Mouse (Mus musculus) spleen, postnatal 4 days (tissue): ENCODE measurements at regions not wholly inside any gene's neighbourhood (a gene's known extent, or its start where the extent isn't known, plus 50 kb on each side); places are given as distances from the start of the nearest gene placed in this dataset.
"Not testable (repeated sequence)": the region's sequence is repeated elsewhere in the genome, so short reads cannot be mapped to it uniquely, and the experiment has no call there.

ENCODE experiments used
- DNase-seq, 2 experiments: peaks; one replicate each; pipeline ENCODE4 v3.0.0; 2022; ENCODE audit warnings: low spot score in 2 of 2

DNA sequence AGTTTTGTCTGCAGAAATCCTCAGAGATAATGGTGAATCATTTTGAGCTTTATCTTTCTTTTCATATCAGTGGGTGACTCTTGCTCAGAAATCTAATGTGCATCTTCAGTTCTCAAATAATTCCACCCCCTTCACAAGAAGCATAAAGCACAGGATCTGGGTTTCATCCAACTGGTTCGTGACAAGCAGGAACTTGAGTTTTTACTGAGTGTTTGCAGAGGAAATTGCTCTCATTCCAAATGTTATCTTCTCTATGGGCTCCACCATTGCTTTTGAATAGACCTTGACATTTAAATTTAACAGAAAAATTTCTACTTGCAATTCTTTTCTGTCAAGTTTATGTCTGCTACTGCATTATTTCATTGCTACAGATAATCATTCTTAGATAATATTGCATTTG is 443.1 kb downstream of the Arl4a start:
- no peak for DNase-seq

DNA sequence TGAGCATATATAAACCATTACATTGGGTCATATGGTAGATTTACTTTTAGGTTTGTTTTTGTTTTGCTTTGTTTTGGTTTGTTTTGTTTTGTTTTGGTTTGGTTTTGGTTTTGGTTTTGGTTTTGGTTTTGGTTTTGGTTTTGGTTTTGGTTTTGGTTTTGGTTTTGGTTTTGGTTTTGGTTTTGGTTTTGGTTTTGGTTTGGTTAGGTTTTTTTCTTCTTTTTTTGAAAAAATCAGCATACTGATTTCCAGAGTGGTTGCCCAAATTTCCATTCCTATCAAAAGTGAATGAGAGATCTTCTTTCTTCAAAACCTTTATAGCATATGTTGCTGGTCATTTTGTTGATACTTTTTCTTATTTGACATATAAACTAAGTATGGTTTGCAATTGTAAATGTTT is 444.0 kb downstream of the Arl4a start:
- DNase-seq = not testable (repeated sequence)

DNA sequence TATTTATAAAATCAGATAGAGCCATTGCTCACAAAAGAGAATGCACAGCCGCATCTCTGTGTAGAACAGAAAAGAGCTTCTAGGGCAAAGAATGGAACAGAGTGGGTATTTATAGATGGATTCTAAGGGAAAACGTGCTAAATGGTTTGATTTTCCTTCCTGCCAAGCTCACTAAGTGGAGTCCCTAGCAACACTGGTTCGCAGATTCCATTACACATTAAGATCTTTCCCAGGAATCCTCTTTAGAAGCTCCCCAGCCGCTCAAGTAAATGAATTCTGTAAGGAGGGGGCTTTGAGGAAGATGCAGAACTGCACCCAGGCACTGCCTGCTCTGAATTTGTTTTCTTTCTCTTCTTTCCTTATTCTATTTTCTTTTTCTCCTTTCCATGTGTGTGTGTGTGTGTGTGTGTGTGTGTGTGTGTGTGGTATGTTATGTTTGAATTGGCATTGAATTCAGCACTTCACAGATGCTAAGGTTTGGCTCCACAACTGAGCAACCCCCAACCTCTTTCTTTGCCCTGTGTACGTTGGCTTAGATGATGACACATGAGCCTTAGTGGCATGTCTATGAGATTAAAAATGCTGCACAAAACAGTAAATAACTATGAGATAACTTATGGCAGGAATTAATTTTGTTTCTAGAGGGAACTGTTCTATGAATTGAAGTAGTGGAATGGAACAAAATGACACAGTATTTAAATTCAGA is 450.5 kb downstream of the Arl4a start:
- DNase-seq = no peak

DNA sequence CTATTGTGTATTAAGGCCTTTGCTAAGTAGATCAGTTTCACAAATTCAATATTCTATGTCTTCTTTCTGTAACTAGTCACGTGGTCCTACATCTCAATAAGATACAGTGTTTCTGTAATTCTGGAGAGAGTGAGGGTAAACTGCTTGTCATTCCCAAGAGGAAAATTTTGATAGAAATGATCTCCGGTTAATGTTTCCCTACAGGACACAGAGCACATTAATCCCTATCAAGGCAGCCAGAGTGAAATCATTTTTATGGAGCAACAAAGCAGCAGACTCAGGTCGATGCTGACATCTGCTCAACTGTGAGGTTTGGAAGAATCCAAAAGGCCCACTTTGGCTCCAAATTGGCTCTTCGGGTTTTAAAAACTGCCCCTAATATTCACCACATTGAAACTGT is 451.7 kb downstream of the Arl4a start:
- DNase-seq = no peak

DNA sequence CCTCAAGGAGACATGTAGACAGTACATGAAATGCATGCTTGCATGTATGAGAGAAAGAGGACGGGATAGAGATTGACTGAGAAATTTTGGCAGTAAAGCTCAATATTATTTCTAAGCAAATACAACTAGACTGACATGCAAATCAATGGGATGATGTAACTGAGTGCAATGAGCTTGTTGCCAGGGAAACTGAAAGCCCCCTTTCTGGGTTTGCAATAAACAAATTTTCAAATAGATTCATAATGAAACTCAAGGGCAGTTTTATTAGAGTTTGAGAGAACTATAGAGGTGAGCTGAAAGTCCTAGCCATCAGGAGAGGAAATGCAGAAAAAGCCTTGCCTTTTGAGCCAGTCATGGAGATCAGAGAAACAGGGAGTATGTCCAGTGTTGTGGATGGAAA is 460.2 kb downstream of the Arl4a start:
- DNase-seq = no peak

DNA sequence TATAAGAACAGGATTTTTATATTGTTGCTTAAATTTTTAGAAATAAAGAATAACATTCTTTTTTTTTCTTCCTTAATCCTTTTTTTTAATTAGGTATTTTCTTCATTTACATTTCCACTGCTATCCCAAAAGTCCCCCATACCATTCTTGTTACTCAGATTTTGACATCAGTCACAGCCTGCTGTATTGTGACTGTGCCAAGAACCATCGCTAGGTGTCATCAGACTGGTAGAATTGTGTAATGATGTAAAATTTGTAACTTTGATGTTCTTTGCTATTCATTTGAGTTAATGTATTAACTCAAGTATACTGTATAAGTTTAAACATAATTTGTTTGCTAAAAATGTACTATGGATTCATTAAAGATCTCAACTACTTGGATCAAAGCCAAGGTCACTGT is 465.0 kb downstream of the Arl4a start:
- DNase-seq = no peak

DNA sequence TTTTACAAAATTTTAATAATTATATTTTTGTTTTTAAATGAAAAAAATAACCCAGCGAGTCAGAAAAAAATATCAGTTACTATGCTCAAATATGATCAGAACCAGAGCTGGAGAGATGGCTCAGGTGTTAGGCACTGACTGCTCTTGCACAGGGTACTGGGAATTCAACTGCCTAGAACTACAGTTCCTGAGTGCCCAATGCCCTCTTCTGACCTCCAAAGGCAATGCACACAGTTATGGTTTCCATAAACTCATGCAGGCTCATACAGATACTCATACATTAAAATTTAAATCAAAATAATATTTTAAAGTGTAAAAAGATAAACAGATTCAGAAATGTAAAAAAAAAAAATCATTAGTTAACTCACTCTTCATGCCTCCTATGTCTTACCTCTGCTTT is 465.7 kb downstream of the Arl4a start:
- DNase-seq = no peak

DNA sequence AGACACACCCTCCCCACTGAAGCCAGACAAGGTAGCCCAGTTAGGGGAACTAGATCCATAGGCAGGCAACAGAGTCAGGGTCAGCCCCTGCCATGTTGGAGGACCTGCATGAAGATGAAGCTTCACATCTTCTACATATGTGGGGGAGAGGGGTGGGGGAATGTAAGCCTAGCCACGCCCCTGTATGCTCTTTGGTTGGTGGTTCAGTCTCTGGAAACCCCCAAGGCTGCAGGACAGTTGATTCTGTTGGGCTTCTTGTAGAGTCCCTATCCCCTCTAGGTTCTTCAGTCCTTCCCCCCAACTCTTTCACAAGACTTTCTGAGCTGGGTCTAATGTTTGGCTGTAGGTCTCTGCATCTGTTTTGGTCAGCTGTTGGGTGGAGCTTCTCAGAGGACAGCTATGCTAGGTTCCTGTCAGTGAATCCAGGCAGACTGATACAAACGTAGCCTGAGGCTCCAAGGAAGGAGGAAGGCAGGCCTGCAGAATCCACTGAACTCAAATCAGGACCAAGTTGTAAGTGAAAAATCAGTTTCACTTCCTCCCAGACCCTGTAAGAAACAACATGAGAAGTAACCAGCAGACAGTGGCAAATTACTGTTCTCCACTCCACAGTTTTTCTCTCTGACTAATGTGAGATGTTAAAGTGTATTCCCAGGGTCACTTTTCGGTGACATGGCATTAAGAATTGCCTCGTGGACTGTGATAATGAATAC is 476.9 kb downstream of the Arl4a start:
- DNase-seq = no peak

DNA sequence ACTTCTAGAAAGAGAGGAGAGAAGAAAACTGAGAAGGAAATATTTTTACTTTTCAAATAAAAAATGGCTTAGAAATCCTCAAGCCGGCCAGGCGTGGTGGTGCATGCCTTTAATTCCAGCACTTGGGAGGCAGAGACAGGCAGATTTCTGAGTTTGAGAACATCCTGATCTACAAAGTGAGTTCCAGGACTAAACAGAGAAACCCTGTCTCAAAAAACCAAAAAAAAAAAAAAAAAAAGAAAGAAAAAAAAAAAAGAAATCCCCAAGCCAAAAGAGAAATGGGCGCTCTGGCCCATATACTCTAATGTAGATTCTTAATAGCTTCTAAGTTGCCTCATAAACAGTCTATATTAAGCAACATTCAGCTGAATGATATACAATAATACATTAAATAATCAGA is 479.3 kb downstream of the Arl4a start:
- no peak for DNase-seq

DNA sequence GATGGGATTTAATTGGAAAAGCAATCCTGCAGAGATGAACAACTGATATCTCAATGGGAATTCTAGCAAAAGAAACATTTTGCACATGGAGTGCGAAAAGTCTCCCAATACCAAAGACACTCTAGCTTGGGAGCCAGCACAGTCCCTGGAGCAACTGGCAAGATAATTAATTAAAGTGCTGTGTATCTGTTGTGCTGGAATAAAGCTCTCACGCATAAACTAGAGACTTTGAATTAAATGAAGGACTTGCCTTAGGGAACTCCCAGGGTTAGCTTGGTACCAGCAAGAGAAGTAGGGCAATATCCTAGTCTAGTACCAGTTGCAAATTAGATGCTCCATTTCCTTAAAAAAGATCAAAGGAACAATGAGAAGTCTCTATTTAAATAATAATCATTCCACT is 501.5 kb downstream of the Arl4a start:
- no peak for DNase-seq

DNA sequence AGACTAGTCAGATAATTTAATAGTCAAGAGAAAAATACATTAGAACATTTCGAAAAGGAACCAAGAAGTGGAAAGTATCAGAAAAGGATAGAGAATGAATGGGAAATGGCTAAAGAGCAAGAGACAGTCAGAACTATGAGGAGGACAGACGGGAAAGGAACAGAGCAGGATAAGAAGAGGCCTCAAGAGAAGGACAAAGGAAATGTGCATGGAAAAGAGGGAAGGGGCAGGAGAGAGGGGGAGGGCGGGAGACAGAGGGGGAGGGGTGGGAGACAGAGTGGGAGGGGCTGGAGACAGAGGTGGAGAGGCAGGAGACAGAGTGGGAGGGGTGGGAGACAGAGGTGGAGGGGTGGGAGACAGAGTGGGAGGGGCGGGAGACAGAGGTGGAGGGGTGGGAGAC is 509.7 kb downstream of the Arl4a start:
- no peak for DNase-seq

DNA sequence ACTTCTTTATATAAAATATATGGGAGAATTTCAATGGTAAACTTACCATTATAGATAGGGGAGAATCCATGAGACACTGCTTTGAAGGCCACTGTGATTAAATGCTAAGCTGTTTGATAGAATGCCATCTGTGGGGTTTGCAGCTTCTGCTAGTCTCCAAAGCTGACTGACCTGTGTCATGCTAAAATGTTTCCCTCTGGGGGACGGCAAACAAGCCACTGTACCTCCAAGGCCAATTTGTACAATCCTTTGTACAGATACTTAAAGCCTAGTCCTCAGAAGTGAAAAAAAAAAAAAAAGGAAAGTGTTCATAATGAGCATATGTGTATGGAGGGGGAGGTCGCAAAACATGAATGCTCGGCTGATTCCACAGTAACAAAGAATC is 510.6 kb downstream of the Arl4a start:
- no peak for DNase-seq

DNA sequence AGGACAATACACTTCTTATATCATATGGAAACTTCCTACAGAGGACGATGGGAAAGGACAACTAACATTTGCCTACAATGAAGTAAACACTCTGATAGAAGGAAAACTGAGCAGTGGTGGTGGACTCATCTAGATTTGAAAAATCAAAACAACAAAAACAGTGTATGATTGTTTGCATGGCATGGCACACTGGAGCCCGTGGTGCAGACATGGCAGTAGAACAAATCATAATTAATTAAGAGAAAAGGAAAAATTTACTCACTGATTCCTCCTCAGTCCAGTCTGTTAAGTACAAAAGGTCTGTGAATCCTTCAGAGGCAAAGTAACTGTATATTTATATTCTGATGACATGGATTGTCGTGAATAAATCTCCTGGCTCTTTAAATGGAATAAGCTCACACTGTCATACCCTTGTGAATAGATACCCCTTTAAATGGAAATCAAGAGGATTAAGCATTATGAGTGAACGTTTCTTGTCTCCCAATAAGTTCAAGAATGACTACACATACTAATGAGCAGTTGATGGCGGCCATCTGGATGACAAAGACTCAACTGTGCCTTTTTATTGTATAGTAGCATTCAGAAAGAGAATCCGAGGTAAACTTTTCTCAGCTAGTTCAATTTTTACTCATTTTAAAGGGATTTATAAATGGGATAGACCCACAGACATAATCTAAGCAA is 511.1 kb downstream of the Arl4a start:
- DNase-seq = no peak

DNA sequence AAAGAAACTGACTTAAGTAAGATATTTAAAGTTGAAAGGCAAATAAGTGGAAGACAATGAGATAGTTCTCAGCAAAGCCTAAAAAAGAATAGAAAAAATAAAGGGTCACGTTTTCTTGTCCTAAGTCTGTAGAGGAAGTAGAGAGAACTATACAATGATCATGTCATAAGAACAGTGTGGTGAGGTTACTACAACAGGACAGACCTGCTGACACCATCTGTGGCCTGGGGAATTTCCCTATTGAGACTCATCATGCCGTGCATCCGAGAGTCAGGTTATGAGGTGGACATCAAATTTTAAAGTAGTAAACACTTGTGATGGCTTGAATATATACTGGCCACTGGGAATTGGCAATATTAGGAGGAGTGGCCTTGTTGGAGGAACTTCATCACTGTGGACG is 522.1 kb downstream of the Arl4a start:
- no peak for DNase-seq

DNA sequence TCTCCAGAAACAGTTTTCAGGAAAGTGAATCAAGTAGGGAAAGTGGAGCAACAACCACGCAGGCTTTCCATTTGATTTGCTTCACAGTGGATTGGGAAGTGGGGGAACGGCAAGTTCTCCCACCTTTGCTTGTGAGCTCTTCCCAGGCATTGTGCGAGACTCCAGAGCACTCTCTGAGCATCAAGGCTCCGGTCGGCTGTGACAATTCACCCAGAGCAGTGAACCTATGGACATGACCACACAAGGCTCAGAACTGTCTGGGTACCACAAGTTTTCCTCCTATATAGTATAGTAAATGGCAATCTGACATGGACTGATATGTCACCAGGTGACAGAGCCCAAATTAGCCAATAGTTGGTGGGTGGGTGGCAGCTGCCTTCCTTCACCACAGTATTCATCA is 527.0 kb downstream of the Arl4a start:
- no peak for DNase-seq

DNA sequence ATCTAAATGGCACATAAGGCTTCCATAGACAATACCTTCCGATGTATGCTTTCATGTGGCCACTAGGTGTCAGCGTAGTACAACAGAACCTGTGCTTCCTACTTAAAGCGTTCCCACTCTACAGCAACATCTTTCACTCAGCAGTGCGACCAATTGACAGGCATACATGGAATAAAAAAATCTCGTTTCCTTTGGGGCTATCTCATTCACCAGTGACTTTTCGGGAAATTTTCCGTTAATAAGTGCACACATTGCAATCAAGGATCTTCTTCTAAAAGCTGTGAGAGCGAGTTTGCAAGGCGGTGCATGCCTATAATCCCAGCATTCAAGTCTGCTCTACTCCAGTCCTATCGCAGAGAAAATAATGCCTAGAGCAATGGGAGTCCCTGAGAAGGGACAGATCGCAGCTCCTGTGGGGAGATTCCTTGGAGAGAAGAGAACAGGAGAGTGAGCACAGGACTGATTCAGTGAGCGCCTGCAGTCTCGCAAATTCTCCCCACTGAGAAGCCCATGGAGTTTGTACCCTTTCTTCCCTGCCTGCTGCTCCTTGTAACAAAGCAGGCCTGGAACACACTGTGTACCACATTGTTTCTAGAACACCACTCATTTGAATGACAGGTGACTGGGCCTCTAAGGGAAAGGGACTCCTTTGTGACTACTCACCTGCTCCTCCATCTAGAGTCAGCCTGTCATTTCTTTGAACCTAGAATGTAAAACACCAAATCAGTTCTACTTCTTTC is 527.6 kb downstream of the Arl4a start:
- DNase-seq = peak in 1 of 2 experiments; percentile 24

DNA sequence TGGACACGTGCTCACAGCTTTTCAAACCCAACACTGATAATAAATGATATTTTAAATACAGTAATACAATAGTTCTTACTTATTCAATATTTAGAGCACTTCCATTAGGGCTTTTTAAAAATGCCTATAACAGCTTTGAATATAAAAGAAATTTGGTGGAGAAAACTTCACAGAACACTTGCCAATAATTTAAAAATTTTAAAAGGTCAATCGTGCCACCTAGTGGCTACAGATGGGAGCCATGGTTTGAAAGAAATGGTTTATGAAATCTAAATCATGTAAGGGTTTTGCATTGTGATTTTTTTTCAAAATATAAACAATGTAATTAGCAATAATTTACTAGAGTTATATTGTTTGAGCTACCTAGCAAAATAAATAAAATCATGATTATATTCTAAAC is 541.6 kb downstream of the Arl4a start:
- no peak for DNase-seq

DNA sequence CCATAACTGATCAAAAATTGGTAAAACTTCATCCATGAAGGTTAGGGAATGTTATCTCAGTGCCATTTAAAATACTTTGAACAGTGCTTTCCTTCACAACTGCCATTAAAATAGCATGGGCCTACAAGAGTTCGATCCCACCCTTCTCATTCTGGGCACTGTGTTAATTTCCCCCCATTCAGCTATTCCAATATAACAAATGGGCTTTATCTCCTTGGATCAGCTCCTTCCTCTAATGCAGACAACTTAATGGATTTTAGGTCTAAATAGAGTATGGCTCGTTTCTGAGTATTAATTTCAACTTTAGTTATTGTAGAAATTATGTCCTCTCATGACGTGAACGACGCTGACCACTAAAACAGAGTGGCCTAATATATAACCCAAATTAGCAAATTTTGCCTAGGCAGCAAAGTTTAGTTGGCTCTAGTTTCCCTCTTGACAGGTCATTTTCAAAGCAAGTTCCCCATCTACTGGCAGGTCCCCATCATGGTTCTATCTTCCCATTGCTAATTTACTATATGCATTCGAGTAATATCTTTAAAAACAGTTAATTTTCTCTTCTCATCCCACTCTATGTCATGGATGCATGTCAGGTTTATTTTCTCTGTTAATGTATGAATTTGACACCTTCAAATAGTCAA is 544.1 kb downstream of the Arl4a start:
- no peak for DNase-seq

DNA sequence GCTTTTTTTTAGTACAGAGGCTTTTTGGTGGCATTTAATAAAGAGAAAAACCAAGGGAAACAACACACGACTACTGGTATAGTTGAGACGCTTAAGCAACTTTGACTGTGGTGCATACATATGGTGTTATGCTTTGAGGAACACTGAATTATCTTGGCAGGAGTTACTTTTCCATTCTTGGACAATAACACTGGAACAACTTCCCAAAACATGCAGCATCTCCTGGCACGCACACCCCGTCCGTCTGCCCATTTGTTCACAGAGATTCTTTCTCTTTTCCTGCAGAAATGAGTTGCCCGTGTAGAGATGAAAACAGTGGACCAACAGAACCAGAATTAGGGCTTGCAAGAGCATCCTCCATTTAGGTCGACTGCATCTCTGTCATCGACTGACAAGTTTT is 544.7 kb downstream of the Arl4a start:
- no peak for DNase-seq

DNA sequence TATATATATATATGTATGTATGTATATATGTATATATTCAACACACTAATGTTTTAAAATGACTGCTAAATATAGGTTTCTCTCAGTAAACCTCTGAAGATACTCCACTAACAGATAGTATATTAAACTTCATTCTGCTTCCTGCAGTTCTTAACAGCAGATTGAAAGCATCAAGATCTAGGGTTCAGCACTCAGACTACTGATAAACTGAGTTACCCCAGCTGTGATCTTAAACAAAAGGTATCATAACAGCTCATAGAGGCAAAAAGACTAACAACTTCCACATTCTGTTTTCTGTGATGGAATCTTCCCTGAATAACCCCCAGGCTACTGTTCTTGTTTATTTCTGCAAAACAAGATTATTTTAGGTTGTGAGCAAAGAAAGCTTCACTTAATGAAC is 564.8 kb downstream of the Arl4a start:
- no peak for DNase-seq
